Mouse (Mus musculus): ENCODE measurements around the gene Mllt3. TPM values are rescaled to one million over a fixed set of nuclear protein-coding genes. Genes with fewer than 3 reads are reported as not detected.

The Mllt3 gene
- polyA plus RNA-seq, 1 experiment from 2014 or later = 17.5 TPM

DNA sequence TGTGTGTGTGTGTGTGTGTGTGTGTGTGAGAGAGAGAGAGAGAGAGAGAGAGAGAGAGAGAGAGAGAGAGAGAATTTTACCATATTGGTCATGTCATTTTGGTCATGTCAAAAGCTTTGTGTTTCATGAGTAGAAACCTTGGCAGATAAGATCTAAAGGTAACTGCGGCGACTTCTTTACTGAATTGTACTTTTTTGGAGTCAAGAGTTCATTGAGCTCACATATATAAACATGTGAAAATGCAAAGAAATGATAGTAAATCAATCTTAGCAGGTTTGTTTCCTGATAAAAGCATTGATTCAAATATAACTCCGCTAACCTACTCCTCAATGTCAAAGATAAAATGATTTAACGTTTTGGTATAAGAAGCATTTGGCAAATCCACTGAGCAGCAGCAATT is 12.0 kb upstream of the Mllt3 start:
- 75% methylated on average over 4 of the region's 4 CpGs for WGBS
- Histone ChIP-seq H3K27me3 (replicated peaks; ENCODE audit: control insufficient read depth, insufficient read depth, low read length) (no peaks in the 10 kb centered on the region), H3K36me3 (ENCODE audit: control insufficient read depth, insufficient read depth) (no peaks in the 10 kb centered on the region), H3K9ac (ENCODE audit: low read depth, low read length) (no peak overlapping the region), H3K4me3 (ENCODE audit: low read depth, low read length) (no peak overlapping the region), H3K4me2 (replicated peaks; ENCODE audit: low read depth) (no peak overlapping the region), H3K4me1 (replicated peaks; ENCODE audit: control insufficient read depth, insufficient read depth, low read length) (no peaks in the 10 kb centered on the region), H3K27ac (ENCODE audit: low read depth, low read length) (no peak overlapping the region), H3K9me3 (ENCODE audit: control insufficient read depth) (no peaks in the 10 kb centered on the region)
- no peak for ATAC-seq
- TF ChIP-seq CTCF (IDR thresholded peaks at IDR 0.05; ENCODE audit: low read depth) = no peak

- H3K4me1 ChIP-seq (replicated peaks; ENCODE audit: control insufficient read depth, insufficient read depth, low read length) = peaks cover 4% of the 10 kb centered on the region; the same call in 1 of the 2 replicates
- ATAC-seq = no peak
- H3K36me3 ChIP-seq (ENCODE audit: control insufficient read depth, insufficient read depth) = no peaks in the 10 kb centered on the region
- H3K27ac ChIP-seq (ENCODE audit: low read depth, low read length) = no peak overlapping the region
- H3K9ac ChIP-seq (ENCODE audit: low read depth, low read length) = no peak overlapping the region
- WGBS = under 1% methylated on average over 11 of the region's 11 CpGs
- peak overlapping the region; percentile 13; the same call in 1 of the 2 replicates for H3K4me3 ChIP-seq (ENCODE audit: low read depth, low read length)
- H3K9me3 ChIP-seq (ENCODE audit: control insufficient read depth) = no peaks in the 10 kb centered on the region
- H3K4me2 ChIP-seq (replicated peaks; ENCODE audit: low read depth) = peak overlapping the region; percentile 94
- no peaks in the 10 kb centered on the region for H3K27me3 ChIP-seq (replicated peaks; ENCODE audit: control insufficient read depth, insufficient read depth, low read length)
- peak; percentile 88 for TF ChIP-seq CTCF (IDR thresholded peaks at IDR 0.05; ENCODE audit: low read depth)
These were observed 2.2 kb upstream of the Mllt3 start for GRCm38 (mm10) chr4:88035361-88035760.

DNA sequence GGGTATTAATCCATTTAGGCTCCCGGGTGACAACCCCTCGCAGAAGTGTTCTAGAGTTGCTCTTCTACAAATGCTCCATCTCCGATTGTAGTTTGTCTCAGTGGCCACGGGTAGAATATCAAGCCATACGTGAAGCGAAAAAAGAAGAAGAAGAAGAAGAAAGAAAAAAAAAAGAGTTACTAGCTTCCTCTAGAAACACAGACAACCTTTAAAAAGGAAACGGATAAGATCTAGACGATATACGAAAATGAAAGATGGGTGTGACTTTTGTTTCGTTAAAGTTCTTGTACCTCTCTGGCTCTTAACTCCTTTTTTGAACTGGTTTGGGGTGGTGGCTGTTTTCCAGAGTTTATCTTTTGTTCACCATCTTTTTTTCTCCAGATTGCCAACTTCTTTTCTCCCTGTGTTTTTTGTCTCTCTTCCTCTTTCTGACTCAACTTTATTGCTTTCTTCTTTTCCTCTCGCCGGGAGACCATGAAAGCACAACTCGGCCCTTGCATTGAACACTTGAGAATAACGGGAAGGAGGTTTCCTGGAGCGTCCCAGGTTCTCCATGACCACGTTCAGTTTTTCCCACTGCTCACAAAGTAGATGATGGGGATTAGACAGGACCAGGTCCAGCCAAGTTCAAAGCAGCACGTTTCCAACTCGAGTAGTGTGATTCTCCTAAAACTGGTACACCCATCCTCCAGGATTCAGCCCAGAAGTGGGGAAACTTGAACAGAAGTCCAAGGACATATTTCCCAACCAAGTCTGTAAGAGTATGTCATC is 1.4 kb upstream of the Mllt3 start:
- peak overlapping the region; percentile 83 for H3K4me3 ChIP-seq (ENCODE audit: low read depth, low read length)
- 10% methylated on average over 18 of the region's 18 CpGs for WGBS
- no peak for TF ChIP-seq CTCF (IDR thresholded peaks at IDR 0.05; ENCODE audit: low read depth)
- no peaks in the 10 kb centered on the region for H3K27me3 ChIP-seq (replicated peaks; ENCODE audit: control insufficient read depth, insufficient read depth, low read length)
- H3K9me3 ChIP-seq (ENCODE audit: control insufficient read depth) = no peaks in the 10 kb centered on the region
- peaks cover 4% of the 10 kb centered on the region; the same call in 1 of the 2 replicates for H3K4me1 ChIP-seq (replicated peaks; ENCODE audit: control insufficient read depth, insufficient read depth, low read length)
- peaks cover under 1% of the 10 kb centered on the region; the same call in 1 of the 2 replicates for H3K36me3 ChIP-seq (ENCODE audit: control insufficient read depth, insufficient read depth)
- no peak overlapping the region for H3K27ac ChIP-seq (ENCODE audit: low read depth, low read length)
- no peak for ATAC-seq
- H3K4me2 ChIP-seq (replicated peaks; ENCODE audit: low read depth) = peak overlapping the region; percentile 94
- H3K9ac ChIP-seq (ENCODE audit: low read depth, low read length) = peak overlapping the region; percentile 77; the same call in 1 of the 2 replicates

DNA sequence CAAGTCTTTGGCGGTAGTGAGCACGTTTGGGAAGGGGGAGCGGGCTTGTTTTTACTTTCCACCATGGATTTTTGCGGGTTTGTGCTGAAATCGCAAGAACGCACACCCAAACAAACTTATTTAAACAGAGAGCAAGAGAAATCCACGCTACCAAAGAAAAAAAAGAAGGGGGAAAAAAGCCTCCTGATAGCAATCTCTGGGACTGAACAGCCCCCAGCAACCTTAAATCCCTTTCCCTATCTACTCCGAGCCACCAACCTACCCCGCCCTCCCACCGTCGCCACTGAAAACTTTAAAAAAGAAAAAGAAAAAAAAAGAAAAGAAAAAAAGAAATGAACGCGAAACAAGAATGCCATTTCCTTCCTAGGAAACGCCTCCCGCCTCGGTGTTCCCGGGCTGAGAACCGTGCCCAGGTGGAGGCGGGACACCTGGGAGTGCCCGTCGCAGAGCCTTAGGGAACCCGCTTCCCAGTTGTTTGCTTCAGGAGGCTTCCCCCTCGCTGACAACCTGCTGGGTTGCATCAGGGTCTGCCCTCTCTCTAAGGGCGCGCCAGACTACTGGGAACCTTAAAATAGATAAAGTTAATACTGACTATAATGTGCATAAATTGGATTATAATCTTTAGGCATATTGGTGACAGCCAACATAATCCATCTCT is 694 bp upstream of the Mllt3 start:
- WGBS = 1% methylated on average over 25 of the region's 25 CpGs
- H3K4me1 ChIP-seq (replicated peaks; ENCODE audit: control insufficient read depth, insufficient read depth, low read length) = peaks cover 4% of the 10 kb centered on the region; the same call in 1 of the 2 replicates
- H3K4me2 ChIP-seq (replicated peaks; ENCODE audit: low read depth) = peak overlapping the region; percentile 94
- no peaks in the 10 kb centered on the region for H3K27me3 ChIP-seq (replicated peaks; ENCODE audit: control insufficient read depth, insufficient read depth, low read length)
- H3K27ac ChIP-seq (ENCODE audit: low read depth, low read length) = peak overlapping the region; percentile 86
- H3K36me3 ChIP-seq (ENCODE audit: control insufficient read depth, insufficient read depth) = peaks cover 3% of the 10 kb centered on the region; the same call in 1 of the 2 replicates
- no peaks in the 10 kb centered on the region for H3K9me3 ChIP-seq (ENCODE audit: control insufficient read depth)
- H3K9ac ChIP-seq (ENCODE audit: low read depth, low read length) = peak overlapping the region; percentile 77
- TF ChIP-seq CTCF (IDR thresholded peaks at IDR 0.05; ENCODE audit: low read depth) = no peak
- ATAC-seq = no peak
- H3K4me3 ChIP-seq (ENCODE audit: low read depth, low read length) = peak overlapping the region; percentile 83

- Histone ChIP-seq H3K4me2 (replicated peaks; ENCODE audit: low read depth) (peak overlapping the region; percentile 94), H3K9me3 (ENCODE audit: control insufficient read depth) (no peaks in the 10 kb centered on the region), H3K27me3 (replicated peaks; ENCODE audit: control insufficient read depth, insufficient read depth, low read length) (no peaks in the 10 kb centered on the region), H3K4me3 (ENCODE audit: low read depth, low read length) (peak overlapping the region; percentile 83), H3K9ac (ENCODE audit: low read depth, low read length) (peak overlapping the region; percentile 77), H3K4me1 (replicated peaks; ENCODE audit: control insufficient read depth, insufficient read depth, low read length) (peaks cover 4% of the 10 kb centered on the region; the same call in 1 of the 2 replicates), H3K36me3 (ENCODE audit: control insufficient read depth, insufficient read depth) (peaks cover 3% of the 10 kb centered on the region; the same call in 1 of the 2 replicates), H3K27ac (ENCODE audit: low read depth, low read length) (peak overlapping the region; percentile 86)
- peak; percentile 76 for ATAC-seq
- WGBS = under 1% methylated on average over 67 of the region's 100 CpGs
- no peak; the same call in 1 of the 2 replicates for TF ChIP-seq CTCF (IDR thresholded peaks at IDR 0.05; ENCODE audit: low read depth)
These were observed 739 bp downstream of the Mllt3 start for GRCm38 (mm10) chr4:88032151-88033098.

Data from intestine, postnatal 0 days (tissue).